Mouse (Mus musculus): ENCODE data around the gene Olfr547. TPM values are rescaled to one million over a fixed set of nuclear protein-coding genes. Genes with fewer than 3 reads are reported as not detected.

Gene Olfr547
- polyA plus RNA-seq (2012; rRNA removed) = not detected in 2 replicates

DNA sequence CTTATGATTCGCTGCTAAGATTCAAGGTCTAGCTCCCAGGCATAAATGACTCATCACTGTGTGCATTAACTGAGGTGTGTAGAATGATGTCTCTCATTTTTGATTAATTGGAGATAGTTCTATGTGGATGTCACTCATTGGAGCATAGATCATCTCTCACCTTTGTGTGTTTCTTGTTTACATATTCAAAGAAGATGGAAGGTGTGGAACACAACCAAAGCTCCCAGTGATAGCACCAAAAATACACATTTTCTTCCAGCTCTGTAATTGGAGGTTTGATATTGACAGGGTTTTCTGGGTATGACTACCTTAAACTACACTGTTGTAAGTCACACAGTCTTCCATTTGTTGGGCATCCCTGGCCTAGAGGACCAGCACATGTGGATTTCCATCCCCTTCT lies at the start of gene Olfr547:
Gene Olfr547 (plus strand): TSS at position 301 of the 400 bp plus-strand sequence.

DNA sequence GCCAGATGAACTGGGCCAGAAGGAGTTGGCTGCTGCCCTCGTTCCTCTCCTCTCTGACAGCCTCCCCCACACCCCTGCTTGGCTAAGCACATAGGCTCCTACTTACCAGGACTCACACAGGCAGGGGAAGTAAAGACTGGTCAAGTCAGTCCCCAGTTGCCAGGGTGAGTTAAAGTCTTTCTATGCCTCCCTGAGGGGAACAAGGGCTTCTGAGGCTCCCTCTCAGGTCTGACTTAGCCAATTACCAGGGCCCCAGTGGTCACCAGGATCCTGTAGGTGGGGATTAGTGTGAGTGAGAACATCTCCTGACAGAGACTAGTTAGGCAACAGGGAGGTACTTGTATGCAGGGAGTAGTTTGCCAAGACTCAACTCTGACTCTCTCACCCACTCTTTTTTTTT lies 46.4 kb upstream of the Olfr547 start, which contains the start of gene Olfr544:
Gene Olfr544 (minus strand): TSS at position 153 of the 400 bp plus-strand sequence.

DNA sequence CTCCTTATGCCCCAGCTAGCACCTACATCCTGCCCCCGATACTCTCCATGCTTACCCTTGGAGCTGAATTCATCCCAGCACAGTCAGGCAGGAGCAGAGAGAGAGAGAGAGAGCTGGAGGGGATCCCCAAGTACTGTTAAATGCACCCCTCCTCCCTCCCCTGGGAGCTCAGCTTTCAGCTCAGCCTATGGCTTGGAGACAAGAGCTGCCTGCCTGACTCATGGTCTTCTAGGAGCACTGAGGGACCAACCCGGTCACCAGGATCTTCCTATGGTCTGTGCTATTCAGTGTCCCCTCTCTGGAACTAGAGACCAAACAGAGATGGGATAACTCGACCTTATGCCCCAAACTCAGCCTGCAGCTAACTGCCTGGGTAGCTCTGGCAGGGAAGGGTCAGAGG lies 35.1 kb upstream of the Olfr547 start, which contains the start of gene Olfr545:
Gene Olfr545 (minus strand): TSS at position 101 of the 400 bp plus-strand sequence.

DNA sequence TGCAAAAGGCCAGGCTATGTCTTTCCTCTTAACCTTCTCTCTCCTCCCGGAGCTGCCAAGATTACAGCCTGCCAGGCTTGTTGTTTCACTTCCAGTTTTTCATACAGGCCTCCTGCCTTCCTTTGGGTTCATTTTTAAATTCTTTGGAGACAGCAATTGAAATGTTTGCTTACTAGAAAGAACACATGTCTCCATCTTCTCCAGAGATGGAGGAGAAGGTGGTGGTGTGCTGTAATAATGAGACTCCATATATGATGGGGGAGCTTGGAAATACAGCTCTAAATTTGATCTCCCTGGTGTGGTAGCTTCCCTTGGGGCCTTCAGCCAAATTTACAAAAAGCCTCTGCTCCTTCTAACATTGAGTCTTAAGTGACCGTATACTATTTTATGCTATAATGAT lies 6.0 kb downstream of the Olfr547 start, which contains the start of gene Olfr548-ps1:
Gene Olfr548-ps1 (plus strand): TSS at position 301 of the 400 bp plus-strand sequence.

DNA sequence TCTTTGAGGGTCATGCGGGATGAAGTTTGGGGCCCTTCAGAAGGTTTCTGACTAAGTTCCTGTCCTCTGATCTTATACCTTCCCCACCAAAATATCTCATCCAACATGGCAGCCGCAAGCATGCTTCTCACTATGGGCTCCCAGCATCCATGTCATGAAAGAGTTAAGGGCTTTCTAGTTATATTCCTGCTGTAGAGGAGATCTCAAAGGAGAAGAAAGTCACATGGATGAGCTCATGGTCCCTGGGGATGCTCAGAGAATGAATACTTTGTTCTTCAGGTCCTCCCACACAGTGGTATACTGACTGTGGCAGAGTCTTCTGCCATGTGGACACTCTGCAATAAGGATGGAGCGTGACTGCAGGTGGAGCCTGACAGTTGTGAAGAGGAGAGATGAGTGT lies 15.0 kb downstream of the Olfr547 start, which contains the start of gene Olfr549:
Gene Olfr549 (plus strand): TSS at position 301 of the 400 bp plus-strand sequence.

DNA sequence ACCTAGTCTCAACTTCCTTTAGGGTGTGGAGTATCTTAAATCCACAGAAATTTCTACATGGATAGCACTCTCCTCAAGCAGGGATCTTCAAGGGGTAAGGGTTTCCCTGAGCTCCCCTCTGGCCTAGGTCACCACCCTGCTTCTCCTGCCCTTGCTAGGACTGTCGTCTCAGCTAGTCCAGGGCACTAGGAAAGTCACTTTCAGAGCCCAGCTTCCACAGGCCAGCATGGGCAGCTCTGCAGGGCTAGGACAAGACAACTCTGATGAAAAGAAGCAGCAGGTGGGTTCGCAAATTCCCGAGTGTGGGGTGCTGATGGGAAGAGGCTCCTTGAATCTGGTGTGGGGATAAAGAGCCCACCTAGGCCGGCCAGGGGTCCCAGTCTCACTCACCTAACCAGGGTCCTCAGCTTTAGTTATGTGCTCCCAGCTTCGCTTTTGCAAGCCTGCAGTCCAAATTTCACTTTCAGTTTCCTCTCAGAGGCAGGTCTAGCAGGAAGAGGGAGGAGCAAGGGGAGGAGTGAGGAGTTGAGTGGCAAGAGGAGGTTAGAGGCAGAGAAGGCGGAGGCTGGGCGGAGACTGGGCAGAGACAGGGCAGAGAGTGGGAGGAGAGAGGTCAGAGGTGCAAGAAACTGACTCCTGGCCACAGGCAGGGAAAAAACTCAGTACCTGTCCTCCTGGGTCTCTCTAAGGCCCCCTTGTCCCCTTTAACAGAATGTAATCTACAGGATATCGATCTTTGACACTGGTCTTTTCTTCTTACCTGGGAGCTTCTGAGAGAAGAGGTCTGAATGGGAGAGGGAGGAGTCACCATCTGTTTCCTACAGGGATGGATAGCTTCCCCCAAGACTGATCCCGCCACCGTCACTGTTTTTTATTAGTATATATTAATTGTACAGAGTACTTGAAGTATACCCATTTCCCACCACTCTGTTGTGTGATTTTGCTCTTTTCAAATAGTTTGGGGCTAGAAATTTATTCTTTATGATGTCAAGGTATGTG lies 30.7 kb downstream of the Olfr547 start, which contains the start of gene Trim21:
Gene Trim21 (minus strand): TSS at position 488 of the 999 bp plus-strand sequence.

DNA sequence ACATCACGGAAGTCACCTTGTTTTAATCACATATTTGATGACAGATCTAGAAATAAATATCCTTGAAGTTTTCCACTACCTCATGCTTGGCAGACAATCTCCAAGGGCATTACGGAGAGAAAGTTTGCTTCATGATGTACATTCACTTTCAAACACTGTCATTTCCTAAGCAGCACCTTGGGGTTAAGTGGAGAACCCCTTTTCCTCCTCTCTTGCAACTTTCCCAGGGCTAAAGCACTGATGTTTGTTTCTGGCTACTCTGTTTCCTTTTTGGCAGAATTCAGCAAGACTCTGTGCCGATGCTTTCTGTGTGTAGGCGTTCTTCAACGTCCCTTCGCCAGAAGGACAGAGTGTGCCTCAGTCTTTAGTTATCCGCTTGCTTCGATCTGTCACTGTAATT lies 36.6 kb downstream of the Olfr547 start, which contains the start of gene Olfr550:
Gene Olfr550 (plus strand): TSS at position 301 of the 400 bp plus-strand sequence.

Other genes with a start within 250 kb of the Olfr547 start
- 26.3 and 30.2 TPM in 2 replicates for gene Rrm1, start 93.1 kb upstream of the Olfr547 start, polyA plus RNA-seq (2012; rRNA removed)
- not detected in 2 replicates for gene Olfr543, start 53.1 kb upstream of the Olfr547 start, polyA plus RNA-seq (2012; rRNA removed)
- not detected in 2 replicates for gene Olfr544, start 46.4 kb upstream of the Olfr547 start, polyA plus RNA-seq (2012; rRNA removed)
- 0.05 TPM in 1 of 2 replicates, not detected in the other for gene Olfr545, start 35.2 kb upstream of the Olfr547 start, polyA plus RNA-seq (2012; rRNA removed)
- not detected in 2 replicates for gene Olfr548-ps1, start 6.1 kb downstream of the Olfr547 start, polyA plus RNA-seq (2012; rRNA removed)
- gene Olfr549, start 15.1 kb downstream of the Olfr547 start, polyA plus RNA-seq (2012; rRNA removed) = not detected in 2 replicates
- 1.8 and 2.0 TPM in 2 replicates for gene Trim21, start 30.7 kb downstream of the Olfr547 start, polyA plus RNA-seq (2012; rRNA removed)
- gene Olfr550, start 36.7 kb downstream of the Olfr547 start, polyA plus RNA-seq (2012; rRNA removed) = not detected in 2 replicates
- not detected in 2 replicates for gene Olfr551, start 57.1 kb downstream of the Olfr547 start, polyA plus RNA-seq (2012; rRNA removed)
- gene Olfr552, start 63.0 kb downstream of the Olfr547 start, polyA plus RNA-seq (2012; rRNA removed) = not detected in 2 replicates
- not detected in 2 replicates for gene Olfr553, start 83.5 kb downstream of the Olfr547 start, polyA plus RNA-seq (2012; rRNA removed)
- not detected in 2 replicates for gene Olfr554, start 103.7 kb downstream of the Olfr547 start, polyA plus RNA-seq (2012; rRNA removed)
- gene Olfr555, start 124.1 kb downstream of the Olfr547 start, polyA plus RNA-seq (2012; rRNA removed) = not detected in 2 replicates
- gene Olfr556, start 130.2 kb downstream of the Olfr547 start, polyA plus RNA-seq (2012; rRNA removed) = not detected in 2 replicates
- 13.5 and 14.2 TPM in 2 replicates for gene Trim68, start 152.6 kb downstream of the Olfr547 start, polyA plus RNA-seq (2012; rRNA removed)
- gene Olfr557, start 161.2 kb downstream of the Olfr547 start, polyA plus RNA-seq (2012; rRNA removed) = not detected in 2 replicates
- 0.05 and 0.15 TPM in 2 replicates for gene Olfr558, start 167.5 kb downstream of the Olfr547 start, polyA plus RNA-seq (2012; rRNA removed)
- gene Olfr33, start 184.3 kb downstream of the Olfr547 start, polyA plus RNA-seq (2012; rRNA removed) = not detected in 2 replicates
- not detected in 2 replicates for gene Olfr559, start 192.7 kb downstream of the Olfr547 start, polyA plus RNA-seq (2012; rRNA removed)
- gene Olfr560, start 224.6 kb downstream of the Olfr547 start, polyA plus RNA-seq (2012; rRNA removed) = not detected in 2 replicates
- gene Olfr78, start 224.7 kb downstream of the Olfr547 start, polyA plus RNA-seq (2012; rRNA removed) = 0.13 and 0.17 TPM in 2 replicates
- gene Olfr561, start 236.5 kb downstream of the Olfr547 start, polyA plus RNA-seq (2012; rRNA removed) = not detected in 2 replicates

All from central nervous system, embryonic 18 days (tissue).